Mouse (Mus musculus) thymus, postnatal 36 days (tissue): ENCODE data around the gene Clcc1.

Experiments used
- DNase-seq, 2 experiments: peaks; one replicate each; pipeline ENCODE4 v3.0.0; 2022; ENCODE audit warnings: mixed read lengths in 2 of 2

The Clcc1 gene

DNA sequence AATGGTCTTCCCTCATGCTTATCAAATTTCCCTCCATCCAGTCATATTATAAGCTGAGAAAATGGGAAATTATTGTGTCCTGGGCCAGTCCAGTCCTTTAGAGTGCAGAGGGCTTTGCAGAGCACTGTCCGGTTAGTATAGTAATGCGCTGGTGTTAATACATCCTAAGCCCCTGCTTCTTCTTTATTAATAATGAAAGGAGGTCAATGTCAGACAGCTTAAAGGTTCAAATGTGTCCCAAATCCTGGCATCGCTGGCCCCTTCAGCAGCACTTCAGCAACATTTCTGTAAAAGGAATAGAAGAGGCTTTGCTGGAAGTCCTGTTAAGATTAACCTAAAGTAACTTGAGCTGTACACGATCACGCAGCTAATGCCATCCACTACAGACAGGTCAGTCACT is 57.6 kb downstream of the Clcc1 start:
- DNase-seq, result no peak

DNA sequence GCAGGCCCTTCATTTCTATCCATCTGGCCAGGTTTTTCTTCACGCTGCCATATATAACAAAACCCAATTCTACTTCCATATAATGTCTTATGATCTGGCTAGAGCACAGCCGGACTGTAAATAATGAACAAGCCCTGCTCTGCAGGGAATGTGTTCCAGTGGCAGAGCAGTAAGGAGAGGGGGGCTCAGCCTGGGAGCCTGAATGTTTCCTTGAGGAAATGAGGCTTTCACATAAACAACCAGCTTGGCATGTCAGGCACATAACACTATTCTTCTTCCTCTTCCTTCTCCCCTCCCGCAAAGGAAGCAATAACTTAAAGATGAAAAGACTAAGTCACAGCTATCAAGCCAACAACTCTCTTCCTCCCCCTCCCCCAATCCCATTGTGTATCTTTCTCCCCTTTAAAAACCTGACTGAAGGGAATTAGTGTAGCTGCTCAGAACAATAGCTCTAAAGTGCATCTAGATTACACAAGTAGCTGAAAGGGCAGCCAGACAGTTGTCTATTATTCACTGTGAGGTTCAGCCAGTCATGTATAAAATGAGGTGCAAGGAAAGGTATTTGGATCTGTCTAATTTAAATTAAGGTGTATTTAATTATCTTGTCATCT is 59.5 kb downstream of the Clcc1 start:
- no peak for DNase-seq

- DNase-seq, result no peak
Observed at GRCm38 (mm10) chr3:108714837-108715236, 61.1 kb downstream of the Clcc1 start.

DNA sequence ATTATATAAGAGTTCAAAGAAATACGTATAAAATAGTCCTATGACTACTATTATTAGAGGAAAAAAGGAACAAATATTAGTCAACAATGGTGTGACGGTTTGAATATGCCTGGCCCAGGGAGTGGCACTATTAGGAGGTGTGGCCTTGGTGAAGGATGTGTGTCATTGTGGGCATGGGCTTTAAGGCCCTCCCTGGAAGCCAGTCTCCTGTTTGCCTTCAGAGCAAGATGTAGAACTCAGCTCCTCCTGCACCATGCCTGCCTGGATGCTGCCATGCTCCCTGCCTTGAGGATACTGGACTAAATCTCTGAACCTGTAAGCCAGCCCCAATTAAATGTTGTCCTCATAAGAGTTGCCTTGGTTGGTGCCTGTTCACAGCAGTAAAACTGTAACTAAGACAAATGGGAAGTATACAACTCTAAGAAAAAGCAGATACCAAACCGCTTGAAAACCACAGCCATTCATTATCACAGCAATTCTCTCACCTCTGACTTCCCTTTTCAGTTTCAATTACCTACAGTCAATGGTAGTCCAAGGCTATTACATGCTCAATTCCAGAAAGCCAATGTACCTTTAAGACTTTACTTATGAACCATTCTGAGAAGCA is 64.3 kb downstream of the Clcc1 start:
- no peak for DNase-seq

DNA sequence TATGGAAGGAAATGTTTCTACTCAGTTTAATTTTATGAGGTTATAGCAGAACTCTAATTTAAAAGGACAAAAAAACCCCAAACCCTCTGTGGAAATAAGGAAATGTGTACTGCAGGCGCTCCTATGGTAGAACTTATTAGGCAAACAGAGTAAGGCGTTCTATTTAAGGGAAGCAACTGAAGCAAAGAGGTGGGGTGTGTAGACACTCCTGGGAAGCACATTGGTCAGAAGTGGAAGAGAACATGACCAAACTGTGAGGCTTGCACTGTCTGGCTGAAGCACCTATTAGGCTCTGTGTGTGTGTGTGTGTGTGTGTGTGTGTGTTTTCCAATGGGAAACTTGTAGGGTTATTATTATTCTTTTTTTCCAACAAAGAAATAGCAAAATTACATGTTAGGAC is 65.6 kb downstream of the Clcc1 start:
- DNase-seq, result no peak

- no peak for DNase-seq
Observed at GRCm38 (mm10) chr3:108719761-108720160, 66.0 kb downstream of the Clcc1 start.

GRCm38 (mm10) chr3:108721076-108721991 is 67.6 kb downstream of the Clcc1 start:
- DNase-seq, result no peak

- peak; percentile 98 for DNase-seq
Observed at GRCm38 (mm10) chr3:108722036-108722872, 68.5 kb downstream of the Clcc1 start, which contains the start of gene Gpsm2. TSS of gene Gpsm2 (minus strand) at chr3:108722309.

DNA sequence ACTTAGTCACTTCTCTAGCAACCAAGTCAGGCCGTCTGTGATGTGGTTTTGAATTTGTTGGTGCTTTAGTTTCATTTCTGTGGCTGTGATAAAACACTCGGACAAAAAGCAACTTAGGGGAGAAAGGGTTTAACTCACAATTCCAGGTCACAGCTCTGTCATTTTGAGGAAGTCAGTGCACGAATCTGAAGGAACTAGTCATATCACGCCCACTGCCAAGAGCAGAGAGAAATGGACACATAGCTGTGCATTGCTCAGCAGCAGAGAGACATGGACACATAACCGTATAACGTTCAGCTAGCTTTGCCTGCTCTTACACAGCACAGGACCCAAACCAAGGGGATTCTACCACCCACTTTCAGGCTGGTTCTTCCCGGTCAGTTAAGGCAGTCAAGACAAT is 72.7 kb downstream of the Clcc1 start:
- DNase-seq, result no peak

- no peak for DNase-seq
Observed at GRCm38 (mm10) chr3:108727344-108727743, 73.6 kb downstream of the Clcc1 start.

DNA sequence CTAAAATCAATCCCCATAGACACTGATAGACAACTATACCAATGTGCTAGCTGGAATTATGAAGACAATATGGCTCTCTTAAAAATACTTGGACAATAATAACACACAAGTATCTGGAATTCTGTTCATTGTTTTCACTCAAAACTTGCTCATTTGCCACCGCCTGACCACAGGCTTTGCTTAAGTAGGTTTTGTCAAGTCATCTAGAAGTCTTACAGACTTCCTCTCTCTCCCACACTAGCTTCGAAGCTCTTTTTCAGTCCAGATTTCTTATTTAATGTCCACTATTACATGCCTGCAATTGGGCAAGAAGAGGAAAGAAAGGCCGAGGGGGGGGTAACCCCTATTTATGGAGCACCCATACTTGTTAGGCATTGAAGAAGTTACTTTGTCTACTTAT is 74.1 kb downstream of the Clcc1 start:
- no peak for DNase-seq
